Mouse (Mus musculus) testis, postnatal 10 days (tissue): ENCODE measurements around the gene Abcf2.
"Not testable (repeated sequence)": the region's sequence is repeated elsewhere in the genome, so short reads cannot be mapped to it uniquely, and the experiment has no call there.

Source experiments
- DNase-seq: peaks from one replicate; pipeline ENCODE4 v3.0.0; 2021; ENCODE audit warnings: low spot score

Gene Abcf2

GRCm38 (mm10) chr5:24586106-24586505 is 8.8 kb upstream of the Abcf2 start:
- no peak for DNase-seq

DNA sequence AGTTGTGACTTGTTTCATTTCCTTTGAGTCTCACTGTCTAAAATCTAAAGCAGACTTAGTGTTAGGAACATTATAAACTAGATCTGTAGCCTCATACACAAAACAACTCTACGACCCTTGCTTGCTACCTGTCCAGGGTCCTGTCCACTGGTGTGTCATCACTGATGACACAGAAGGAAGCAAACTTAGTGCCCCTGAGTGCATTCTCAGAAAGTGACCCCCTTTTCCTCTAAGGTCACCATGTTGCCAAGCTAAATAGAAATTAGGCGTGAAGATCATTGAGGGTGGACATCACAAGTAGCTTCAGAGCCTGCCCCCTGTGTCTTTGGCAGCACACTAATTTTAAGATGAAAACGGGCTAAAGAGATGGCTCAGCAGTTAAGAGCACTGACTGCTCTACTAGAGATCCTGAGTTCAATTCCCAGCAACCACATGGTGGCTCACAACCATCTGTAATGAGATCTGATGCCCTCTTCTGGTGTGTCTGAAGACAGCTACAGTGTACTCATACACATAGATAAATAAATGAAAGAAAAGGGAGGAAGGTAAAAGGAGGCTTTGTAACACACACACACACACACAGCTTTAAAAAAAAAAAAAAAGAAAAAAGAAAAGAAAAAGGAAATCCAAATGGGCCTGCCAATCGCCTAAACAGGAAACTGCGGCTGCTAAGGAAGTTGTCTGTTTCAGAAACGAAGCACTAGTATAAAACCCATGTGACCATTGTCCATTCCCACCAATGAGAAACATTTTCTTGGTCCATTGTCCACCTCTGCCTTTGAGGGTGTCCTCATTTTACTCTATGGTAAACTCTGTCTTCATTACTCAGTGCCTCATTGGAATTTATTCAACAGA is 1.1 kb upstream of the Abcf2 start:
- no peak for DNase-seq

DNA sequence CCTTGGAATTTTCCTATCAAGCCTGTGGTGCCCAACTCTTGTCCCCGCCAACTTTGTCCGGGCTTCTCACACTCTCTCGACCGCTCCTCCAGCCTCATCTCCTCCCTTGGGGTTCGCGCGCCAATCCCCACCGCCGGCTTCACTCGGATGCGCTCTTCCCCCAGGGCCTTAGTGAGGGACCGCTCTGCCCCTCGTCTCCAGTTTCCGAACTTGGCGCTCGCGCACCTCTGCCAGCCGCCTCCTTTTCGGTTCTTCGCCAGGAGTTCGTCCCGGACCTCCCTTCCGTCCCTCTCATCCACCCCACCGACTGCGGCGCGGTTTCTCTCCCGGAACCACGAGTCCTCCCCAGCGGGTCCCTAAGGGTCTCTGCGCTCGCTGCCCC is 475 bp downstream of the Abcf2 start:
- DNase-seq, result peak; percentile 64

GRCm38 (mm10) chr5:24575948-24576347 is 1.3 kb downstream of the Abcf2 start:
- DNase-seq, result no peak

DNA sequence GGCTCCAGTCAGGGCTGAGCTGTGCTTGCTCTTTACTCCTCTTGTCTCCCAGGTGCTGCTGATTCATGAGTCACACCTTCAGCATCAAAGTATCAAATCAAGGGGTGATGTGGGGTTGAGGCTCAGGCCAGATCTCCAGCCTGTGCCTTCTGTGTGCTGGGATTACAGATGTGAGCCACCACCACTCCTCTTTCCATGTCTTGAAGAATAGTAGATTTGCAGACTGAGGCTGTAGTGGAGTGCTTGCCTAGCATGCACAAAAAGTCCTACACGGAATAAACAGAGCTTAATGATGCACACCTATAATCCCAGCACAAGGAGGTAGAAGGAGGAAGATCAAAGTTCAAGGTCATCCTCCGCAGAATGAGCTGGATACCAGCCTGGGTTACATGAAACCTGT is 20.6 kb downstream of the Abcf2 start, which contains the start of gene 4931409K22Rik:
4931409K22Rik (minus strand) TSS at position 101 of the 400 bp plus-strand sequence.
- DNase-seq, result no peak

DNA sequence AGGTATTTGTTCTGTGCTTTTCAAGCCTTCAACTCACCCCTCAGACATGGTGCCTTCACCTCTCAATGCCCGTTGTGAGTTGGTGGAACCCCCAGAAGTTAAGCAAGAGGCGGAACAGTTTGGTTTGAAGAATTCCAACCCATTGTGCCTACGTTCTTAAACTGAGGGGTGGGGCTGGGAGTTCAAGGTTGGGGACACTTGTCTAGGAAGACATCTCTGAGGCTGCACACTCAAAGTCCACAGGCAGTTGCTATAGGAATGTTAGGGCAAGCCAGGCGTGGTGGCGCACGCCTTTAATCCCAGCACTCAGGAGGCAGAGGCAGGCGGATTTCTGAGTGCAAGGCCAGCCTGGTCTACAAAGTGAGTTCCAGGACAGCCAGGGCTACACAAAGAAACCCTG is 21.9 kb downstream of the Abcf2 start:
- DNase-seq, result not testable (repeated sequence)

- no peak for DNase-seq
Measured at GRCm38 (mm10) chr5:24553621-24554244, 23.5 kb downstream of the Abcf2 start.

DNA sequence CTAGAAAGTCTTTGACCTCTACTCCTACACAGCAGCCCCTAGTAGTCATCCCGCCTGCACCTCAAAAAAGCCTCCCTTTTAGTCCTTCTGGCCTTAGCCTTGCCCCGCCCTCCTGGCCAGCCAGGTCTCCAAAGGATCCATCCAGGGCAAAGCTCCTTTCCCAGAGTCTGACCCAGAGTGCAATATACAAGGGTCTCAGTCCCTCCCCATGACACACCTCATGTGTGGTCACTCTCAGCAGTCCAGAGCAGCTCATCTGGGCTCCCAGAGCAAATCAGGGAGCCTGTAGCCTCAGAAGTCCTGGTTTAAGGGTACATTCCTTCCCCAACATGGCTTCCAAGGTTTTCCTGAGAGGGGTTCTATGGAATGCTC is 26.0 kb downstream of the Abcf2 start:
- no peak for DNase-seq

GRCm38 (mm10) chr5:24550598-24551316 is 26.5 kb downstream of the Abcf2 start:
- DNase-seq, result peak; percentile 79

- no peak for DNase-seq
Measured at GRCm38 (mm10) chr5:24542643-24543042, 34.6 kb downstream of the Abcf2 start.

DNA sequence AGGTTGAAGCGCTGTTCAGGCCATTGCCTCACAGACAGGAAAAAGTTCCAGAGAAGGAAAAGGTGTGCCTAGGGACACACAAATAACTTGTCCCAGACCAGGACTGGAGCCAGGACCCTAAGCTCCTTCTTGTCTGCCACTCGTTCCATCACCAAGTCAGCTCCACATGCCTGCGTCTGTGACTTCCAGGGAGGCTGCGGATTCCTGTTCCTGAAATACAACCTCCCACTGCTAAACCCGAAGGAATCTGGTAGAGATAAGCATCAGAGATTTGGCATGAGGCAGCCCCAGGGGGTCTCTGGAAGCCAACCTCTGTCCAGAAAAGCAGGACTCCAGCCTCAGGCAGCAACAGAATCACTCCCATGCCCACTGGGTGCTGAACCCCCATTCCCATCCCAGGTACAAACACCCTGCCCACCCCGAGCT is 36.1 kb downstream of the Abcf2 start:
- no peak for DNase-seq

- peak; percentile 82 for DNase-seq
Measured at GRCm38 (mm10) chr5:24540387-24541143, 36.7 kb downstream of the Abcf2 start, which contains the start of gene Asb10. Gene Asb10, minus strand, starts transcription at chr5:24540978.

DNA sequence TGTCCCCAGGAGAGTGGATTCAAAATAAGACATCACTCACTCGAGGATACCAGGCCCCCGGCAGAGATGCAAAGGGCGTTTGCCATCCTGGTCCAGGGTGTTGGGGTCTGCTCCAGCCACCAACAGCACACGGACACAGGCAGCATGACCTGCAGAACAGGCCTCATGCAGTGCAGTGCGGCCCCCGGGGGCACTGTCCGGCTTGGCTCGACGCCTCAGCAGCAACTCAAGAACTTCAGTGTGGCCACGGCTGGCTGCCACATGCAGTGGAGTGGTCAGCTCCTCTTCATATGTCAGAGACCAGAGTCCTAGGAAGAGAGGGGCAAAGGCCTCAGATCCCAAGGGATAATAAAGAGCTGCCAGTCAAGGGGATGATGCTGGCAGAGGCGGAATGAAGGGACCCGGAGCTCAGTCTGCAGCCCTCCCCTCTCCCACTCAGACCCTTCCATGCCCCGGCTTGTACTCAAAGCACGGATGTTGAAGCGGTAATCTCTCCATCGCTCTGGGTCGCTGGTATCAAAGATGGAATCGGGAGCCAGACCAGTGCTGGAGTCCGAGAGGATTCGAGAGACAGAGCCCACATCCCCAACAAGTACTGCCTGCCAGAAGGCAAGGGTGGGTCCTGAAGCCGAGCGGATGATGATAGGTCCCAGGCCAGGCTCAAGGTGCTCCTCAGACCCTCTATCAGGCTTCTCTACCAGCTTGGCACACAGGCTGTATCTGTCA is 37.5 kb downstream of the Abcf2 start:
- DNase-seq, result no peak

- no peak for DNase-seq
Measured at GRCm38 (mm10) chr5:24537618-24538017, 39.6 kb downstream of the Abcf2 start.

- DNase-seq, result no peak
Measured at GRCm38 (mm10) chr5:24536511-24536910, 40.8 kb downstream of the Abcf2 start.

DNA sequence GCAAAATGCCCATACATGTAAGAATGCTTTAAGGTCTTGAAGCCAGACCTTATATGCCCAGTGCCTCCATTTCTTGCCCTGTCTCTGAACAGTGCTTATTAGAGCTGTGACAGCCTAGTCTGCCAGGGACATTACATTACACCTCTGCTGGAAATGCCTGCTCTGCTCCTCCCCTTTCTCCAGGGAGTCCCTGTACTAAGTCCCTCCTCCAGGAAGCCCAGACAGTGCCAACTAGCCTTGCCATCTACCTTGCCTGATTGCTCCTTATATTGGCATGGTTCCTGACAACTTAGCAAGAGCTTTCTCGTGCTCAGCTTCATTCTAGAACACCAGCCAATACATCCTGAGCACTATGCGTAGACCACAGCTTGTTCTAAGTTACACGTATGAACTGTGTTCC is 41.5 kb downstream of the Abcf2 start:
- no peak for DNase-seq

DNA sequence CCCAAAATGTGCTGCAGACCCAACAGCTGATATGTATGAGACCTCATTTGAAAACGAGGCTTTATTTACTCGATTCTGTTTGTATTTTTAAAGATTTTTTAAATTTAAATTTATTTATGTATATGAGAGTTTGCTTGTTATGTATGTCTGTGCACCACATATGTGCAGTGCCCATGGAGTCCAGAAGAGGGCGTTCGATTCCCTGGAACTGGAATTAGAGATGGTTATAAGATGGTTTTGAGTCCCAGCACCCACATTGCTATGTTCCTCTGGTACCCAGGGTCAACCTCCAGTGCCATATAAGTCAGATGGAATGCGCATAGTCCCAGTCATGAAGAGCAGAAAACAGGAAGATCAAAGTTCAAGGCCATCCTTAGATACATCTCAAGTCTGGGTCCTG is 43.0 kb downstream of the Abcf2 start:
- DNase-seq, result no peak

GRCm38 (mm10) chr5:24533391-24533790 is 43.9 kb downstream of the Abcf2 start:
- no peak for DNase-seq

DNA sequence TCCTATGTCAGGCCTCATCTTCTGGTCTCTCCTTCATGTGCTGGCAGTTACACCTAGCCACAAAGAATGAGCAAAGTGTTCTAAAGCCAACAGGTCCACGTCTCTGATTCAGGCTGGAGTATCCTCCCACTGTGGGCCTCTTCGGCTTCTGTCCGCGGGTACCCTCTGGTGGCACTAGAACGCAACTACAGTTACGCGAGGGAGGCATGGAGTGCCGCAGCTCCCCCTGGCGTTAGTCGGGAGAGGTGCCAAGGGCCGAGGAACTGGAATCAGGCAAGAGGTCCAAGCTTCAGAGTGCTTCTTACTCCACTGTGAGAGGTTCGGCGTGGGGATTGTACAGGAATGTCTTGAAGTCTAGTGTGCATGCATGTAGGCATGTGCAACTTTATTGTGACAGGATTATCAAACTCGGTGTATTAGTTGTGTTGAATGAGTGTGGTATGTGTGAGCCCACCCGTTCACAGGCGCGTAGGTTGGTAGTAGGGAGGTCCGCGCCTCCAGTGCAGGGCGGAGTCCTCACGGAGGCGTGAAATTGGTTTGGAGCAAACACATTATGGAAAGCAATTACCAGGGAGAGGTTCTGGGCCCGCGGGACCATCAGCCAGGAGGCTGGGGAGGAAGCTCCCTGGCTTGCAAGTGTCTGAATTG is 47.1 kb downstream of the Abcf2 start:
- DNase-seq, result peak; percentile 96

DNA sequence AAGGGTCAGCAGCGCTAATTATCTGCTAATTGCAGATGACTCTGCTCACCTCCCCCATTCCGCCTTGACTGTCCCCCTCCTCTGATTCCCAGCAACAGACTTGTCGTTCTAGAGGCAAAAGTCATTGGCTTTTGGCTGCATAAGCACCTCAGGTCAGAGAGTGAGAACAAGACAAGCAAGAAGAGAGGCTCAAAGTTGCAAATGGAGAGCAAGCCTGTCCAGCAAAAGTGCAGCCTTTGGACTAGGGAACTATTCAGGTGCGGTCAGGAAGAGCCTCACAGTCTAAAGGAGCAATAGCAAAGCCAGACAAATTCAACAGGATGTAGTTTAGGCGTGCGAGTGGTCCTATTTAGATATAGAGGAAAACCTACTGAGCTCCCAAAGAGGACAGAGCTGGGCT is 49.5 kb downstream of the Abcf2 start:
- DNase-seq, result no peak

- peak; percentile 63 for DNase-seq
Measured at GRCm38 (mm10) chr5:24526889-24527230, 50.4 kb downstream of the Abcf2 start, which contains the start of gene Gbx1. Gene Gbx1, minus strand, starts transcription at chr5:24527202.
